Mouse (Mus musculus) midbrain, embryonic 12.5 days (tissue): ENCODE data around the gene Prr18. TPM values are rescaled to one million over a fixed set of nuclear protein-coding genes. Genes with fewer than 3 reads are reported as not detected.

Experiments used
- ATAC-seq: fragments of 200-750 bp; cut with Nextera tagmentation; 2 replicates; pipeline ENCODE4 v1.8.0; 2017; ENCODE audit warnings: low read depth, moderate TSS enrichment, moderate library complexity; ENCODE audit not compliant: low FRiP score
- H3K27ac ChIP-seq: fragments of 300-500 bp; sonication (generic); replicated peaks from 2 replicates; pipeline ENCODE4 v1.5.1; 2016; ENCODE audit warnings: mild to moderate bottlenecking
- H3K27me3 ChIP-seq: fragments of 300-500 bp; sonication (generic); 2 replicates; pipeline ENCODE4 v1.6.1; 2016; ENCODE audit warnings: mild to moderate bottlenecking
- H3K36me3 ChIP-seq: fragments of 300-500 bp; sonication (generic); 2 replicates; pipeline ENCODE4 v1.6.1; 2016
- H3K4me1 ChIP-seq: fragments of 300-500 bp; sonication (generic); 2 replicates; pipeline ENCODE4 v1.6.1; 2016
- H3K4me2 ChIP-seq: fragments of 300-500 bp; sonication (generic); replicated peaks from 2 replicates; pipeline ENCODE4 v1.6.1; 2016; ENCODE audit warnings: mild to moderate bottlenecking, moderate library complexity
- H3K4me3 ChIP-seq: fragments of 300-500 bp; sonication (generic); 2 replicates; pipeline ENCODE4 v1.5.1; 2016; ENCODE audit warnings: mild to moderate bottlenecking
- H3K9ac ChIP-seq: fragments of 300-500 bp; sonication (generic); replicated peaks from 2 replicates; pipeline ENCODE4 v1.6.1; 2016; ENCODE audit warnings: mild to moderate bottlenecking, moderate library complexity
- H3K9me3 ChIP-seq: fragments of 300-500 bp; sonication (generic); 2 replicates; pipeline ENCODE4 v1.6.1; 2016; ENCODE audit warnings: mild to moderate bottlenecking
- WGBS: fragments of 180-500 bp; shearing (Covaris S2); methylation state at CpG from one replicate; pipeline ENCODE4 v1.1.7; 2016; 5-methylcytosine and 5-hydroxymethylcytosine counted together
- polyA plus RNA-seq: library from polyadenylated mRNA; unstranded; fragments of >200 nt; fragmentation: Nextera tagmentation; extraction: Ambion mirVana; gene quantifications from 2 replicates; pipeline ENCODE4 v1.2.1, GENCODE M21; 2016

Prr18 gene
- polyA plus RNA-seq, 1 experiment from 2014 or later = 4.1 TPM

GRCm38 (mm10) chr17:8370634-8371229 is 33.5 kb downstream of the Prr18 start:
- 0 out of 2 replicates have a peak overlapping the region, but pooled peaks have one; percentile 11 for H3K4me2 ChIP-seq
- ATAC-seq = no peak
- 19% methylated on average over 13 of the region's 13 CpGs for WGBS

DNA sequence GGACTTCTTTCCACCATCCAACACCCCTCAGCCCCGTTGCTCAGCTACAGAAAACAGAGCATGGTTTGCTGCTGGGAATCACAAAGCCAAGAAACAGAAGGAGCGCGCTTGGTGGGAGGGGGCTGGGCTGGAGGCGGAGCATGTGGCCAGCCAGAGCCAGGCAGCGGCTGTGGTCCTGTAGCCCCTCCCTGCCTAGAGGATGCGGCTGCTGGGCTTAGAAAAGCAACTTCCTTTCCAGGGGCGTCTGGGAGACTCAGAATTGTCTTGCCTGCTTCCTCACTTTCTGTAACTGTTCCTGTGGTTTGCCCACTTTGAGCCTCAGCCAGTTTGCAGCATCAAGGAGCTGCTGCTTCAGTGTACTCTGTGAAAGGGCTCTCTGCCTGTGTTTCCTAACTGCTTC is 34.6 kb downstream of the Prr18 start:
- WGBS = 0% methylated on average over 7 of the region's 7 CpGs
- H3K9me3 ChIP-seq = no peaks in the 10 kb centered on the region
- H3K36me3 ChIP-seq = no peaks in the 10 kb centered on the region
- H3K4me1 ChIP-seq = peaks cover 77% of the 10 kb centered on the region
- peak overlapping the region; percentile 38 for H3K4me3 ChIP-seq
- H3K9ac ChIP-seq = peak overlapping the region; percentile 69
- no peaks in the 10 kb centered on the region for H3K27me3 ChIP-seq
- peak; percentile 79 for ATAC-seq
- peak overlapping the region; percentile 61 for H3K4me2 ChIP-seq
- H3K27ac ChIP-seq = peak overlapping the region; percentile 98

More at GRCm38 (mm10) chr17:8370634-8371229, 33.5 kb downstream of the Prr18 start:
- Histone ChIP-seq H3K27ac (peak overlapping the region; percentile 98), H3K9ac (peak overlapping the region; percentile 31; the same call in 1 of the 2 replicates), H3K4me3 (no peak overlapping the region), H3K4me1 (peaks cover 77% of the 10 kb centered on the region), H3K9me3 (no peaks in the 10 kb centered on the region), H3K27me3 (no peaks in the 10 kb centered on the region), H3K36me3 (no peaks in the 10 kb centered on the region)

DNA sequence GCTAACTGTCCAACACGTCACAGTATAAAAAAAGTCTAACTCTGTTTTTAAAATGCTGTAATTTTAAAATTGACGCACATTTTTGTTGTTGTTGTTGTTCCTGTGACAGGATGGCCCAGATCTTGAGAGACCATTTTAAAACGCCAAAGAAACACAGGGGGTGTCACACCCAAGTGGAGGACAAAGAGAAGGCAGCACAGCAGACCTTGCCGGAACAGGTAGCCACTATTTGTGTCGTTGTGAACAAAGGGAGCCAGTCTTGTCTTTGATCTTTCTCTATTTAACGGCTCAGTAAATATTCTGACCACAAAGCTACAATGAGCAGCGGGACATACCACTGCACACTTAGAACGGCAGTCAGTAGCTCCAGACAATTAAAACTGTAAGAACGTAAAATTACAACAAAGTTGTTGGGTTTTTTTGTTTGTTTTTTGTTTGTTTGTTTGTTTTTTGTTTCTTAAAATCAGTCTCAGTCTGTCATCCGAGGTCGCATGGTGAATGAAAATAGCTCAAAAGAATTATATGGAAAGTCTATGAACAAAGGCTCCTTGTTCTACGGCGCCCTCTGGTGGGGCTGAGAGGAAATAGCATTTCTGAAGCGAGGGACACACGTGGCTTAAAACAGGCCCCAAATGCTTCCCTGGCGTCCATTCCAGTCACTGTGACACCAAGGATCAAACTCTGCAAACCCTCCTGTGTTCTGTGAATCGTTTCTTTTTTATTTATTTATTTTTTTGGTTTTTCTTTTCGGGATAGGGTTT is 35.2 kb downstream of the Prr18 start:
- Histone ChIP-seq H3K4me2 (peak overlapping the region; percentile 61), H3K27me3 (no peaks in the 10 kb centered on the region), H3K4me1 (peaks cover 71% of the 10 kb centered on the region), H3K9ac (peak overlapping the region; percentile 69), H3K36me3 (no peaks in the 10 kb centered on the region), H3K9me3 (no peaks in the 10 kb centered on the region), H3K4me3 (peak overlapping the region; percentile 38), H3K27ac (peak overlapping the region; percentile 98)
- 2% methylated on average over 18 of the region's 18 CpGs for WGBS
- ATAC-seq = peak; percentile 4; the same call in 1 of the 2 replicates

DNA sequence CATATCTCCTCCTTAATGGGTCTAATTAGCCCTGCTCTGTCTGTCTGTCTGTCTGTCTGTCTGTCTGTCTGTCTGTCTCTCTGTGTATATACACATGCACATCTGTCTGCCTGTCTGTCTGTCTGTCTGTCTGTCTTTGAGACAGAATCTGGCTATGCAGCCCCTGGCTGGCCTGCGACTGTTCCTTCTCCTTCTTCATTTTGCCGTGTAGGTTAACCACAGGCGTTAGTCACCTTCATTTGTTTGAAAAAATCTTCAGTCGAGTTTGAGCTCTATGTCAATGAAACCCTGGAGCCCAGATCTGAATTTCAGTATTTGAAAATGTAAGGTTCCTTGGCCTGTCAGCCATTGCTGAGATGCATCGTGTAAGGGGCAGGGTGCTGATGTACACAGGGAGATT is 40.0 kb downstream of the Prr18 start:
- no peak overlapping the region for H3K4me3 ChIP-seq

GRCm38 (mm10) chr17:8385441-8385840 is 48.2 kb downstream of the Prr18 start:
- 94% methylated on average over 2 of the region's 2 CpGs for WGBS
- ATAC-seq = no peak
- no peak overlapping the region for H3K4me2 ChIP-seq

More for the DNA sequence above, 40.0 kb downstream of the Prr18 start:
- Histone ChIP-seq H3K27ac (no peak overlapping the region), H3K4me1 (peaks cover 22% of the 10 kb centered on the region), H3K9ac (no peak overlapping the region), H3K27me3 (no peaks in the 10 kb centered on the region), H3K9me3 (no peaks in the 10 kb centered on the region), H3K36me3 (no peaks in the 10 kb centered on the region), H3K4me2 (no peak overlapping the region)
- ATAC-seq = no peak
- WGBS = 65% methylated on average over 5 of the region's 5 CpGs

GRCm38 (mm10) chr17:8388463-8388862 is 51.2 kb downstream of the Prr18 start:
- peak overlapping the region; percentile 48 for H3K4me2 ChIP-seq
- H3K27me3 ChIP-seq = peaks cover 43% of the 10 kb centered on the region
- no peak overlapping the region for H3K27ac ChIP-seq
- no peak for ATAC-seq
- no peaks in the 10 kb centered on the region for H3K9me3 ChIP-seq
- H3K36me3 ChIP-seq = no peaks in the 10 kb centered on the region
- 2% methylated on average over 13 of the region's 13 CpGs for WGBS
- H3K4me1 ChIP-seq = peaks cover 14% of the 10 kb centered on the region; the same call in 1 of the 2 replicates
- H3K9ac ChIP-seq = no peak overlapping the region
- peak overlapping the region; percentile 30 for H3K4me3 ChIP-seq

More at GRCm38 (mm10) chr17:8385441-8385840, 48.2 kb downstream of the Prr18 start:
- no peak overlapping the region for H3K4me3 ChIP-seq
- H3K27me3 ChIP-seq = peaks cover 30% of the 10 kb centered on the region
- H3K36me3 ChIP-seq = no peaks in the 10 kb centered on the region
- no peak overlapping the region for H3K27ac ChIP-seq
- H3K9ac ChIP-seq = no peak overlapping the region
- no peaks in the 10 kb centered on the region for H3K9me3 ChIP-seq
- peaks cover 14% of the 10 kb centered on the region; the same call in 1 of the 2 replicates for H3K4me1 ChIP-seq

- Histone ChIP-seq H3K4me3 (peak overlapping the region; percentile 30), H3K4me1 (peaks cover 14% of the 10 kb centered on the region; the same call in 1 of the 2 replicates), H3K36me3 (no peaks in the 10 kb centered on the region), H3K4me2 (peak overlapping the region; percentile 48), H3K9me3 (no peaks in the 10 kb centered on the region), H3K27ac (no peak overlapping the region), H3K9ac (peak overlapping the region; percentile 20), H3K27me3 (peaks cover 43% of the 10 kb centered on the region)
- 2% methylated on average over 28 of the region's 28 CpGs for WGBS
- no peak for ATAC-seq
Measured at GRCm38 (mm10) chr17:8388990-8389789, 51.9 kb downstream of the Prr18 start.

DNA sequence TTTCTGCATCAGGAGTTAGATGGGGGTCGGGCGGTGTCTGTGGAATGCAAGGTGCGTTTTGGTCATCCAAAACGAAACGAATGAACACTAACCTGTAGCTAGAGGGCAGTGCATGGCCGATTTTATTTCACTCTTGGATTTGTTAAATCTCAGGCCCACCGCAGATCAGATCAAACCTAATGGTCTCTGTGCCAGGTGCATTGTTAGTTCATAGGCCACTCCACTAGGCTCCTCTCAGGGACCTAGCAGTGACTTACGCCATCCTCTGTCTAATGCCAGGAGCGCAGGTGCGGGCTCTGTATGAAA is 52.5 kb downstream of the Prr18 start:
- Histone ChIP-seq H3K9ac (0 out of 2 replicates have a peak overlapping the region, but pooled peaks have one; percentile 20), H3K9me3 (no peaks in the 10 kb centered on the region), H3K27me3 (peaks cover 43% of the 10 kb centered on the region), H3K4me3 (no peak overlapping the region), H3K4me1 (peaks cover 14% of the 10 kb centered on the region; the same call in 1 of the 2 replicates), H3K27ac (no peak overlapping the region), H3K4me2 (peak overlapping the region; percentile 48), H3K36me3 (no peaks in the 10 kb centered on the region)
- ATAC-seq = no peak
- WGBS = 3% methylated on average over 10 of the region's 10 CpGs

- no peaks in the 10 kb centered on the region for H3K9me3 ChIP-seq
- no peak overlapping the region for H3K4me2 ChIP-seq
- ATAC-seq = no peak
- WGBS = 55% methylated on average over 4 of the region's 4 CpGs
- H3K36me3 ChIP-seq = no peaks in the 10 kb centered on the region
- H3K27ac ChIP-seq = no peak overlapping the region
- no peak overlapping the region for H3K4me3 ChIP-seq
- H3K4me1 ChIP-seq = peaks cover 14% of the 10 kb centered on the region; the same call in 1 of the 2 replicates
- H3K27me3 ChIP-seq = peaks cover 43% of the 10 kb centered on the region
- H3K9ac ChIP-seq = no peak overlapping the region
Measured at GRCm38 (mm10) chr17:8390487-8390886, 53.2 kb downstream of the Prr18 start.
